Mouse (Mus musculus) testis, adult 2 months (tissue): ENCODE measurements at regions not wholly inside any gene's neighbourhood (a gene's known extent, or its start where the extent isn't known, plus 50 kb on each side); places are given as distances from the start of the nearest gene placed in this dataset.

ENCODE experiments used
- CTCF ChIP-seq: fragments of 200-500 bp; IDR thresholded peaks from 2 replicates; pipeline ENCODE4 v1.5.1; 2012; ENCODE audit warnings: low read depth, mild to moderate bottlenecking, inconsistent platforms, low read length, moderate library complexity; ENCODE audit not compliant: control insufficient read depth, insufficient read depth, insufficient replicate concordance
- POLR2A ChIP-seq: fragments of 200-500 bp; IDR thresholded peaks from 2 replicates; pipeline ENCODE4 v1.6.1; 2012; ENCODE audit warnings: low read depth, mild to moderate bottlenecking, inconsistent platforms, low read length, moderate library complexity; ENCODE audit not compliant: control insufficient read depth

GRCm38 (mm10) chr7:136182101-136182500 is 465.9 kb upstream of the Mki67 start:
- TF ChIP-seq CTCF = no peak
- TF ChIP-seq POLR2A = no peak
